Mouse (Mus musculus) liver, postnatal 0 days (tissue): ENCODE results near the gene Rin2.

Experiments
- CTCF ChIP-seq: sonication (generic); IDR thresholded peaks from 2 replicates; pipeline ENCODE4 v1.5.1; 2016; ENCODE audit warnings: antibody characterized with exemption, low read depth
- EP300 ChIP-seq: IDR thresholded peaks from 2 replicates; pipeline ENCODE4 v1.6.1; 2016; ENCODE audit warnings: antibody characterized with exemption, low read depth, mild to moderate bottlenecking

- TF ChIP-seq EP300 (no peak), CTCF (no peak)
These were observed 230.1 kb downstream of the Rin2 start for GRCm38 (mm10) chr2:145905156-145905555.
